Mouse (Mus musculus): ENCODE measurements around the gene Arhgef12.

DNA sequence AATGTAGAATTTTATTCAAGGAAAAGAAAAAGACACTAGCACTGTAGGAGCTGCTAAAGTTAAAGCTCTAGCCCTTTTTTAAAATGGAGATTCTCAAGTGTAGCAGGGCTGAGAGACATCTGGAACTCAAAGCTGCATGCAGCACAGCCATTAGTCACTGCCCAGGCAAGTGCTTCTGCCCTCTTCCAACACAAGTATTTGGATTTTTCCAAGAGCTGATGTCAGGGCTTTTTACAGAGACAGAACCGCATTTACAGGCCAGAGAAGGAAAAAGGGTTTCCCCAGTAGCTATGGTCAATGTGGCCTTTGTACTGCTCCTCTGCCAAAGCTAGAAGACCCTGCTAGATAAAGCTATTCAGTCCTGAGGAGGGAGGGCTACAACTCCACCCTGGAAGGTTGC, 45.5 kb downstream of the Arhgef12 start:
- TF ChIP-seq POLR2A (IDR thresholded peaks at IDR 0.05; ENCODE audit: insufficient read depth, low read depth, low read length) (no peak), CTCF (IDR thresholded peaks at IDR 0.05) (no peak), EP300 (IDR thresholded peaks at IDR 0.05; ENCODE audit: insufficient read depth, low read depth, low read length) (no peak)

Measured in heart, adult 2 months (tissue).